13 mouse cellular contexts compared by ENCODE assay signal in genomic region chr14:35650381-35650780, GRCm38 (mm10).
"Had no signal": no experiment of that assay in that cellular context is flagged by ENCODE, and none has a peak within 500 bp of the region (broad histone marks: within the 10 kb centered on the region; RNA-seq: fewer than 3 reads in every experiment).

No protein-coding gene starts in this region.

- H3K27ac ChIP-seq: midbrain, embryonic 10.5 days; midbrain, embryonic 12.5 days; midbrain, embryonic 15.5 days; neural tube, embryonic 12.5 days had no signal

- H3K36me3 ChIP-seq: midbrain, embryonic 10.5 days; midbrain, embryonic 12.5 days; midbrain, embryonic 15.5 days; neural tube, embryonic 12.5 days had no signal

- H3K9ac ChIP-seq: lung, embryonic 14.5 days; midbrain, embryonic 12.5 days; midbrain, embryonic 15.5 days; neural tube, embryonic 12.5 days had no signal

- H3K4me3 ChIP-seq: midbrain, embryonic 10.5 days; midbrain, embryonic 12.5 days; midbrain, embryonic 15.5 days; neural tube, embryonic 12.5 days had no signal

- H3K27me3 ChIP-seq: midbrain, embryonic 12.5 days; midbrain, embryonic 15.5 days; neural tube, embryonic 12.5 days had no signal

- H3K9me3 ChIP-seq: midbrain, embryonic 10.5 days; midbrain, embryonic 12.5 days; midbrain, embryonic 15.5 days; neural tube, embryonic 12.5 days had no signal

- DNase-seq: lung, adult 18-20 months; lung, embryonic 14.5 days; lung, postnatal 10 days; lung, postnatal 4 days; right cerebral cortex, postnatal 14 days; spleen, adult 18-20 months; thymus, adult 18-20 months; thymus, postnatal 14 days; thymus, postnatal 36 days had no signal

- H3K4me1 ChIP-seq: midbrain, embryonic 10.5 days; midbrain, embryonic 12.5 days; midbrain, embryonic 15.5 days; neural tube, embryonic 12.5 days had no signal
